Mouse (Mus musculus): ENCODE results near the gene Stx3. TPM values are rescaled to one million over a fixed set of nuclear protein-coding genes. Genes with fewer than 3 reads are reported as not detected.

Stx3 gene
- polyA plus RNA-seq (2015; fragmentation: Nextera tagmentation; extraction: Ambion mirVana), result 9.2 and 11.2 TPM in 2 replicates

DNA sequence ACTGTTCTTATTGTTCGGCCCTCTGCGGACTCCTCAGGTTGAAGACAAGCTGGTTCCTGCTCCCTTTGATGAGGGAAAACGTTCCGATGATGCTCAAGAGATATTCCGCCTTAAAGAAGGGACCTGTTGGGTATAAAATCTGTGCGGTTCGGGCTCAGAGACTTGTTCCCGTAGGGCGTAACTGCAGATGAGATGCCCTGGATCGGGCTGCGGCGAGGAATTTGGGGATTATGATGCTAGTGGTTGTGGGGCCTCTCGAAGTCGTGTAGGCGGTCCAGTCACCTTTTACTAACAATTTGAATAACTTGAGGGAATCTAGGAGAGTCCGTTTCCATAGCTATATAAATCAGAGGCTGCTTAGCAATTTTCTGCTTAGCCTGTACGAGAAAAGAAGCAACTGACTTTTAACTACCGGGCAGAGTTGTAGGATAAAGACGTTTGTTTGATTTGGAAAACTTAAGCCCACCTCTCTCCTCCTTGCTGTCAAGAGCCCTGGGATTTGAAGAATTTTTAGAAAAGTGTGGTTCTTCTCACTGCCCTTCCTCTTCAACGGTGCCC lies at the start of gene Stx3:
TSS of gene Stx3 (minus strand) at position 261 of the 558 bp plus-strand sequence.
- Histone ChIP-seq H3K9ac (peak within 1 kb of the TSS; percentile 78), H3K27me3 (peaks cover 56% of the 10 kb centered on the region), H3K4me1 (peaks cover 11% of the 10 kb centered on the region), H3K36me3 (no peaks in the 10 kb centered on the region), H3K27ac (no peak within 1 kb of the TSS), H3K4me2 (peak within 1 kb of the TSS; percentile 93), H3K9me3 (no peaks in the 10 kb centered on the region), H3K4me3 (peak within 1 kb of the TSS; percentile 69)
- WGBS, result under 1% methylated on average over 20 of the region's 20 CpGs
- no peak for ATAC-seq (ENCODE audit: insufficient number of reproducible peaks, insufficient read depth, low FRiP score, low TSS enrichment, low read depth)

DNA sequence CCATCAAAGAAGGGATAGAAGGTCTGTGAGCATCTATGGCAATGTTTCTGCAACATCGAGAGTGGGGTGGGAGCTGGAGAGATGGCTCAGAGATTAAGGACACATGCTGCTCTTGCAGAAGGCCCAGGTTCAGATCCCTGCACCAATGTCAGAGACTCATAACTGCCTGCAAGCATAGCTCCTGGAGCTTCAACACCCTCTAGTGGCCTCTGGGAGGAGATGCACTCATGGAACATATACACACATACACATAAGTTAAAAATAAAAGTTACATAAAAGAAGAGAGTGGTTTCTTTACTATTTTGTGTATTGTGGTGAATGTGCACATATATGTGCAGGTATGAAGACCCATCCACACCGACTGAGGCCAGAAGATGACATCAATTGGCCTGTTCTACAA lies 48.6 kb upstream of the Stx3 start:
- H3K27ac ChIP-seq, result no peak overlapping the region
- no peak for ATAC-seq (ENCODE audit: insufficient number of reproducible peaks, insufficient read depth, low FRiP score, low TSS enrichment, low read depth)
- H3K36me3 ChIP-seq, result no peaks in the 10 kb centered on the region
- H3K4me3 ChIP-seq, result no peak overlapping the region
- no peak overlapping the region for H3K9ac ChIP-seq
- 84% methylated on average over 2 of the region's 2 CpGs for WGBS
- no peaks in the 10 kb centered on the region for H3K27me3 ChIP-seq
- no peaks in the 10 kb centered on the region for H3K4me1 ChIP-seq
- H3K9me3 ChIP-seq, result no peaks in the 10 kb centered on the region
- no peak overlapping the region for H3K4me2 ChIP-seq

DNA sequence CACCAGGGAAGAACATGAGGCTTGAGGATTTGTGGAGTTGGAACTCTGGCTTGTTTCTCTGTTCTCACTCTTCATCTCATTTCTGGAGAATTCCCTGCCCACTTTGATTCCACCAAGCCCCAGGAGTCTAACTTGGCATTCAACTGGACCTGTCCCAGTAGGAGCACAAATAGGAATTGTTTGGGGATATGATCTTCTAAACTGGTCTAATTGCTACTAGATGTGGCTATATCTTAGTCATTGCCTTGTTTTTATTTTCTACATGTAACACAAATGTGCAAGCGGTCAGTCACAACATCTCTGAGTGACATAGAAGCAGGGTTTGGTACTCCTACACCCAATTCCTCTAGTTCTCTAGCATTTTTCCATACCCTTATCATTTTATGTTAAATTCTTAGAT lies 41.8 kb upstream of the Stx3 start, which contains the start of gene Olfr1418:
TSS of gene Olfr1418 (minus strand) at position 101 of the 400 bp plus-strand sequence.
- no peak for ATAC-seq (ENCODE audit: insufficient number of reproducible peaks, insufficient read depth, low FRiP score, low TSS enrichment, low read depth)
- Histone ChIP-seq H3K4me2 (no peak within 1 kb of the TSS), H3K27ac (no peak within 1 kb of the TSS), H3K9ac (no peak within 1 kb of the TSS), H3K4me3 (no peak within 1 kb of the TSS), H3K4me1 (no peaks in the 10 kb centered on the region), H3K27me3 (no peaks in the 10 kb centered on the region), H3K36me3 (no peaks in the 10 kb centered on the region), H3K9me3 (no peaks in the 10 kb centered on the region)
- WGBS, result 97% methylated on average over 1 of the region's 1 CpGs

DNA sequence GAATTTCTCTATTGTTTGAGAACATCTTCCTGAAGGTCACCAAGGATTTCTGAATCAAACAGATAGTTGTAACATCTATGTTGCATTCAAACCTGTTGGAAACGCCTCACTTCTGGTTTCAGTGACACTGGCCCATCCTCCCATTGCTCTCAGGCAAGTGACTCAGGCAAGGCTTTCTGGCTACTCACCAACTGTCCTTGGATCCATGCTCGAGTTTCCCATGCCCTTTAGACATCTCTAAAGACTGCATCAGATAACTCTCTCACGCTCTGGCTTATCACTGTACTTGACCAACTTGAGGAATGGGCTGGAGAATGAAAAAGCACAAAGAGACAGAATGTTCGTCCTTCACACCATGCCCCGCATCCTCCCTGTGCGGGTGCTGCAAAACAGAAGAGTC lies 37.3 kb upstream of the Stx3 start:
- H3K27me3 ChIP-seq, result no peaks in the 10 kb centered on the region
- H3K4me3 ChIP-seq, result no peak overlapping the region
- H3K9ac ChIP-seq, result no peak overlapping the region
- H3K9me3 ChIP-seq, result no peaks in the 10 kb centered on the region
- no peak overlapping the region for H3K4me2 ChIP-seq
- H3K27ac ChIP-seq, result no peak overlapping the region
- ATAC-seq (ENCODE audit: insufficient number of reproducible peaks, insufficient read depth, low FRiP score, low TSS enrichment, low read depth), result no peak
- no peaks in the 10 kb centered on the region for H3K36me3 ChIP-seq
- H3K4me1 ChIP-seq, result no peaks in the 10 kb centered on the region
- WGBS, result 83% methylated on average over 6 of the region's 6 CpGs

DNA sequence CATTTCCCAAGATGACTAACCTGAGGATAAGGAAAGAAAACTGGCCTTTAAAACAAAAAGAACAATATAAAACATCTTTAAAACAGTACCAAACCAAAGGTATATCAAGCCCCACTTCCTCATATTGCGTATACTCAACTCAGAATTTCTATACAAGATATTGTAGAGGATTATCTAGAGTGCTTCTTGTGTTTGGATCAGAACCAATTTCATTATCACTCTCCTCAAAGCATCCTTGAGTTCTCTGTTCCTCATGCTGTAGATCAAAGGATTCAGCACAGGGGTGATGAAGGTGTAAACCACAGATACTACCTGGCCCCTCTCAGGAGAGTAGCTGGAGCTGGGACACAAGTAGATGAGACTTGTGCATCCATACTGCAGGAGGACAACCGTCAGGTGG lies 35.6 kb upstream of the Stx3 start:
- H3K27me3 ChIP-seq, result no peaks in the 10 kb centered on the region
- WGBS, result 89% methylated on average over 2 of the region's 2 CpGs
- no peak overlapping the region for H3K4me3 ChIP-seq
- H3K4me2 ChIP-seq, result no peak overlapping the region
- H3K9me3 ChIP-seq, result no peaks in the 10 kb centered on the region
- H3K27ac ChIP-seq, result no peak overlapping the region
- no peak overlapping the region for H3K9ac ChIP-seq
- no peak for ATAC-seq (ENCODE audit: insufficient number of reproducible peaks, insufficient read depth, low FRiP score, low TSS enrichment, low read depth)
- no peaks in the 10 kb centered on the region for H3K36me3 ChIP-seq
- no peaks in the 10 kb centered on the region for H3K4me1 ChIP-seq

DNA sequence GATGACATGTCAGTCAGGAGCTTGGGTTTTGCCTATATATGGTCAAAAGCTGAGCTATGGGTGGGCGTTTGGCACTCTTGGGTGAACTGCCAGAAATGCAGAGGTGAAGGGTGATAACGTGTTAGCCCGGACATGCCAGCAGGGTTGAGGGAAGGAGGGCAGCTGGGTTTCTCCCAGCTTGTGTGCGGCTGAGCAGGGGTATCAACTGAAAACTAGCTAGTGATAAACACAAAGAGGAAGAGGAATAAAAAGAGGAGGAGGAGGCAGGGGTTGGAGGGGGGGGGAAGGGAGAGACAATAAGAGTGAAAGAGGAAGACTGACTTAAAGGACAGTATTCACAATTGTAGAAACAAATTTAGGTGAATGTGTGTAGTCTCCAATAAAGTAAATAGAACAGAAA lies 33.4 kb upstream of the Stx3 start:
- ATAC-seq (ENCODE audit: insufficient number of reproducible peaks, insufficient read depth, low FRiP score, low TSS enrichment, low read depth), result no peak
- Histone ChIP-seq H3K4me1 (no peaks in the 10 kb centered on the region), H3K4me2 (no peak overlapping the region), H3K27me3 (no peaks in the 10 kb centered on the region), H3K9ac (no peak overlapping the region), H3K27ac (no peak overlapping the region), H3K36me3 (no peaks in the 10 kb centered on the region), H3K9me3 (no peaks in the 10 kb centered on the region), H3K4me3 (no peak overlapping the region)
- WGBS, result 65% methylated on average over 4 of the region's 4 CpGs

DNA sequence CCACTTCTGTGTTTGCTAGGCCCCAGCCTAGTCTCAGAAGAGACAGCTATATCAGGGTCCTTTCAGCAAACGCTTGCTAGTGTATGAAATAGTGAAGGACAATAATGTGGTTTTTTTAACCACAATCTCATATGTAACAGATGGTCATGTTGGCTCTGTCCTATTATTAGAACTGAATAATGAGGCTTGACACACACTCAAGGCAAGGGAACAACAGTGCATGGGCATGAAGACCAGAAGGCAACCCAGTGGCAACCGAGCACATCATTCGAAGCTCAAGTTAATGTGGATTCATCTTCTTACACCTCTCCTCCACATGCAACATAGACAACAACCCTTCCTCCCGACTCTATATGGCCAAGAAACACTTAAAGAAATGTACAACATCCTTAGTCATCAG lies 27.1 kb upstream of the Stx3 start:
- Histone ChIP-seq H3K9ac (no peak overlapping the region), H3K4me1 (no peaks in the 10 kb centered on the region), H3K4me2 (no peak overlapping the region), H3K27me3 (no peaks in the 10 kb centered on the region), H3K9me3 (no peaks in the 10 kb centered on the region), H3K27ac (no peak overlapping the region), H3K36me3 (no peaks in the 10 kb centered on the region), H3K4me3 (no peak overlapping the region)
- 76% methylated on average over 4 of the region's 4 CpGs for WGBS
- no peak for ATAC-seq (ENCODE audit: insufficient number of reproducible peaks, insufficient read depth, low FRiP score, low TSS enrichment, low read depth)

DNA sequence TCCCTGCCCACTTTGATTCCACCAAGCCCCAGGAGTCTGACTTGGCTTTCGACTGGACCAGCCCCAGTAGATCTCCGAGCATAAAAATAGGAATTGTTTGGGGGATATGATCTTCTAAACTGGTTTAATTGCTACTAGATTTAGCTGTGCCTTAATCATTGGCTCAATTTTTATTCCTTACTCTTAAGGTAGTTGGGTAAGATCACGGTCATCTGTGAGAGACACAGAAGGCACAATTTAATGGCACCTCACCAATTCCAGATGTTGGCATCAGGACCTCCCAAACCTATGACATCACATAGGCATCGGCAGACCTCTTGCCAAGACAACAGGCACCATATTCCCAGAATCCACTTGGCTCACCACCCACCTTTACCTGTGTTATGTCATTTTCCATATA lies 19.9 kb upstream of the Stx3 start, which contains the start of gene Olfr1417:
TSS of gene Olfr1417 (minus strand) at position 101 of the 400 bp plus-strand sequence.
- H3K27me3 ChIP-seq, result no peaks in the 10 kb centered on the region
- no peaks in the 10 kb centered on the region for H3K9me3 ChIP-seq
- no peak within 1 kb of the TSS for H3K4me3 ChIP-seq
- 83% methylated on average over 4 of the region's 4 CpGs for WGBS
- ATAC-seq (ENCODE audit: insufficient number of reproducible peaks, insufficient read depth, low FRiP score, low TSS enrichment, low read depth), result no peak
- H3K27ac ChIP-seq, result no peak within 1 kb of the TSS
- H3K9ac ChIP-seq, result no peak within 1 kb of the TSS
- H3K4me1 ChIP-seq, result no peaks in the 10 kb centered on the region
- no peaks in the 10 kb centered on the region for H3K36me3 ChIP-seq
- H3K4me2 ChIP-seq, result no peak within 1 kb of the TSS

DNA sequence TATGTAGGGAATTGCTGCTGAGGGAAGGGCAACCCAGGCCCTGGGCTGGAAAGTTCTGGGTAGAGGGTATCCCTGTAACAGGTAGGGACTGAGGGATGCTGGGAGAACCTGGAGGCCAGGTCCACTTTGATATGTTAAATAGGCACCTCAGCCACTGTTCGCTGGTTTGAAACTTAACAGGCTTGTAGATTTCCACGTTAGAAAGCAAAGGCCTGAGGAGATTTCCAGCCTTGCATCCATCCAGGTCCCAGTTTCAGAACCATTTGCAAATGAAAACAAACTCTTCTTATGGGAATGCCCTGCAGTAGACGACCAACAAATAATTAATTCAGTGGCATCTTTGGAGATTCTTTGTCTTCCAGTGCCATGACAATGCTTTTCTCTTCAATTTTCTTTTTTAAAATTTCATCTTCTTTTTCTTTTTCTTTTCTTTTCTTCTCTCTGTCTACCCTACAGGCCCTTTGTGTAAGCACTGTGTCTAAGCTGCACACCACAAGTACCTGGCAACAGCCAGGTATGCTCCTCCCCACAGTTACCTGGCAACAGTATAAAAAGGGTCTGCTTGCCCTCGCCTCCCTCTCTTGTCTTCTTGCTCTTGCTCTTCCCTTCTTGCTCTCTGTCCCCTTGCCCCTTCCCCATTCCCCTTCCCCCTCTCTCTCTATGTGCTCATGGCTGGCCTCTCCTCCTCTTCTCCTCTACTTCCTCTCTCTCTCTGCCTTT lies 4.3 kb upstream of the Stx3 start:
- Histone ChIP-seq H3K9me3 (no peaks in the 10 kb centered on the region), H3K27ac (no peak overlapping the region), H3K4me2 (no peak overlapping the region), H3K9ac (no peak overlapping the region), H3K4me1 (peaks cover 8% of the 10 kb centered on the region), H3K4me3 (no peak overlapping the region), H3K27me3 (peaks cover 22% of the 10 kb centered on the region), H3K36me3 (no peaks in the 10 kb centered on the region)
- 24% methylated on average over 4 of the region's 4 CpGs for WGBS
- no peak for ATAC-seq (ENCODE audit: insufficient number of reproducible peaks, insufficient read depth, low FRiP score, low TSS enrichment, low read depth)

DNA sequence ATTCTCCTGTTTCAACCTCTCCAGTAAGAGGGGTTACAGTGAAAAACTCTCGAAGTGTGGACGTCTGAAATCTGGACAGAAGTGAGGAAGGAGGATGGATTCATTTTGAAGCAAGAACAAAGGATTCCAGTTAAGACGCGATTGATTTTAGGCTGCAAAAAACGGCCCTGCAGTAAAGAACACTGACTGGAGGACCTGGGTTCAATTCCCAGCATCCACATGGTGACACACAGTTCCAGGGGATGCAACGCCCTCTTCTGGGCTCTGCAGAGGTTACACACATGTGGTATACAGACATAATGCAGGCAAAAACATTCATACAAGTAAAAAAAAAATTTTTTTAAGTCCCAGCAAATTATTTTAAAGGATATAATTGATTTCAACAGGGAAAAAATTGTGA lies 1.0 kb upstream of the Stx3 start:
- Histone ChIP-seq H3K36me3 (no peaks in the 10 kb centered on the region), H3K27ac (no peak overlapping the region), H3K4me2 (peak overlapping the region; percentile 93), H3K4me3 (peak overlapping the region; percentile 69), H3K9me3 (no peaks in the 10 kb centered on the region), H3K4me1 (peaks cover 11% of the 10 kb centered on the region), H3K27me3 (peaks cover 50% of the 10 kb centered on the region), H3K9ac (no peak overlapping the region)
- 25% methylated on average over 6 of the region's 6 CpGs for WGBS
- no peak for ATAC-seq (ENCODE audit: insufficient number of reproducible peaks, insufficient read depth, low FRiP score, low TSS enrichment, low read depth)

DNA sequence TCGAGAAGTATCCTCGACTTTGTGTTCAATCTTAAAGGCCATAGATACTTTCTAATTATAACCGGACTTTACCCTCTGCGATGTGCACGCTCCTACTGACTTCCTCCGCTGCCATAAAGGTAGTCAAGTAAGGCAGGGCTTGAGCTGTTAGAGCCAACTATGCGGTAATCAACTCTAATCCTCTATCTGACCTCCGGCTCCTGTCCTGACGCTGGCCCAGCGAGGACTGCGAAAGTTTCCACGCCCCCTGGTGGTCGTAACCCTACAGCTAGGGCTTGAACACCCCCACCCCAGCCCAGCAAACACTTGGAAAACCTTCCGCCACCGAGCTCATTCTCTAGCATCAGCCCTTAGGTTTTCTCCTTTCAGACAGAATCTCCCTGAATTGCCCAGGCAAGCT lies 597 bp upstream of the Stx3 start:
- H3K4me2 ChIP-seq, result peak overlapping the region; percentile 93
- ATAC-seq (ENCODE audit: insufficient number of reproducible peaks, insufficient read depth, low FRiP score, low TSS enrichment, low read depth), result no peak
- H3K36me3 ChIP-seq, result no peaks in the 10 kb centered on the region
- no peak overlapping the region; the same call in 1 of the 2 replicates for H3K9ac ChIP-seq
- peaks cover 53% of the 10 kb centered on the region for H3K27me3 ChIP-seq
- peaks cover 11% of the 10 kb centered on the region for H3K4me1 ChIP-seq
- WGBS, result under 1% methylated on average over 15 of the region's 15 CpGs
- H3K9me3 ChIP-seq, result no peaks in the 10 kb centered on the region
- peak overlapping the region; percentile 69 for H3K4me3 ChIP-seq
- no peak overlapping the region for H3K27ac ChIP-seq

All from embryonic facial prominence, embryonic 13.5 days (tissue).